Mouse (Mus musculus) lung, adult 18-20 months (tissue): Measurements from ENCODE around the gene CK137956.

Source experiments
- DNase-seq, 2 experiments: peaks; one replicate each; pipeline ENCODE4 v3.0.0; 2022; ENCODE audit warnings: mixed read lengths in 2 of 2

Gene CK137956

DNA sequence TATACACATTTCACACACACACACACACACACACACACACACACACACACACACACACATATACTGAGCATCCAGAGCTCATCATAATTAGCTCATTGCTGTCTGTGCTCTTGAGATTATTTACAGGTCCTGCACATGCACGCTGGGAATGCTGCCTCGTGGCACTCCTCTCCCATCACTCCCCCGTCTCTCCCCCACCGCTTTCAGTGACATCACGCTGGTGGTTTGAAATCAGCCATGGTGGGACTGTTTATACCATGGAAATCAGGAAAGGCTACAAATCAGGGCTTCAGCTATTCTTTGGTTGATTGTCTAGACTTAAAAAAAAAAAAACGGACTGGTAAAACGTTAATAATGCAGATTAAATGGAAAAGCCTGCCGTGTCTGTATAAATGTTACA, 63.6 kb downstream of the CK137956 start:
- DNase-seq = no peak

GRCm38 (mm10) chr4:127903954-127904353, 66.8 kb downstream of the CK137956 start:
- DNase-seq = no peak

GRCm38 (mm10) chr4:127900893-127901456, 69.8 kb downstream of the CK137956 start:
- no peak for DNase-seq

GRCm38 (mm10) chr4:127889071-127889470, 81.7 kb downstream of the CK137956 start:
- peak in 1 of 2 experiments; percentile 3 for DNase-seq

DNA sequence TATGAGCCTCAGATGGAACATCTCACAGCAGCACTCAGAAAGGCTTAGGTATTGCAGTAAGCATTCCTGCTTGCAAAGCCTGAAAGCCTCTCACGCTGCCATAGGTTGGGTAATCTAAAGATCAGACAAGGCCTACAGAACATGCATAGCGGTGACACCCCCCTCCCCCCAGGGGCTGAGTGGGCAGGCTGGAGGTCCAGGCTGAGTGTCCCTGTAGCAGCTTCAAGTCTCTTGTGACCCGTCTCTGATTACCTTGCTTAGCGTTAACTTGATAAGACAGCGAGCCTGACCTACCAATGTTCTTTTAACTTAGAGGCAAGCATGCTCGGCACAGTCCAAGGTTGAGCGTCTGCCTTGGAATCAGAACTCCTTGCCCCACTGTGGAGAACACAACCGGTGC, 91.8 kb downstream of the CK137956 start:
- DNase-seq = no peak
